Mouse (Mus musculus) leukemia stem cell, adult 10-12 weeks (primary cell): Measurements from ENCODE around the gene Tgm3. TPM values are rescaled to one million over a fixed set of nuclear protein-coding genes. Genes with fewer than 3 reads are reported as not detected.

ENCODE experiments used
- polyA plus RNA-seq: library from polyadenylated mRNA; stranded (reverse); fragments of >175 nt; gene quantifications from 2 replicates; pipeline ENCODE4 v1.2.3, GENCODE M21; 2012; ENCODE audit warnings: low replicate concordance

Tgm3 gene
- not detected in 2 replicates for polyA plus RNA-seq

DNA sequence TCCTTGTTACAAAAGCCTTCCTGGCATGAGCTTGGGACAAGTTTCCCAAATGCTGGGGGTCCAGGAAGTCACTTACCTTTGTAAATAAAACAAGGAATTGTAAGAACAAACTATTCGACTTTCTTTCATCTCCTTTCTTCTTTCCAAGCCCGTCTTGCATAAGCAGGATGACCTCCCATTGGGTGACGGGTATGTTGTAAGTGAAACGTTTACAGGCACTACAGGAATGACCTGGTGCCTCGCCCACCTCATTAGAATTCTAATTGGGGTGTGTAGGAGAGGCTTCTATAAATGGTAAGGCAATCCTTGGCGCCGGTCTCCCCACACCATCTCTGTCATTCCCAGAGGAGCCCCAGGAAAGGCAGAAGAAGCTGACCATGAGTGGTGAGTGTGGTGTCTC, at the start of gene Tgm3:
Tgm3 (plus strand) TSS at position 324 of the 400 bp plus-strand sequence.

Other genes with a start within 250 kb of the Tgm3 start
- 6.3 and 21.8 TPM in 2 replicates for gene Stk35, start 211.8 kb upstream of the Tgm3 start, polyA plus RNA-seq
- not detected in 2 replicates for gene Tgm6, start 100.1 kb downstream of the Tgm3 start, polyA plus RNA-seq
- 553 and 601 TPM in 2 replicates for gene Snrpb, start 167.1 kb downstream of the Tgm3 start, polyA plus RNA-seq
- not detected in 2 replicates for gene Tmc2, start 182.8 kb downstream of the Tgm3 start, polyA plus RNA-seq